Mouse (Mus musculus): ENCODE results near the gene Ngfr.
A peak's percentile ranks its signal among the peaks of the same experiment; 100 is the strongest.

Ngfr gene

GRCm38 (mm10) chr11:95520456-95521072, 67.0 kb downstream of the Ngfr start:
- peak; percentile 41 for DNase-seq (ENCODE audit: extremely low read depth, low read depth)

DNA sequence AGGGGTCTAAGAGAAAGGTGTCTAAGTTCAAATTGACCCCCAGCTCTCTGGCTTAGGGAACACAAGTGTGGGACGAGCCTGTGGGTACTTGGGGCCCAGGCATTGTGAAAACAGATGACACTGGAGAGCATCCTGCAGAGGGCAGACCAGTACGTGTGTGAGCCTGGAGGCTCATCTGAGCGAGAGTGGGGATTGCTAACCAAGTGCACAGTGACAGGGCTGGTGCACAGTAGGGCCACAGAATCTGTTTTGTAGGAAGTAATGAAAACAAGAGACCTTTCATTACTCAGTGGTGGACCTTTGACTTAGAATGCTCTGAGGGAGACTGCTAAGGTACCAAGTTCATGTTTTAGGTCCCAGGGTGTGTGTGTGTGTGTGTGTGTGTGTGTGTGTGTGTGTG, 67.5 kb downstream of the Ngfr start:
- no peak for DNase-seq (ENCODE audit: extremely low read depth, low read depth)

DNA sequence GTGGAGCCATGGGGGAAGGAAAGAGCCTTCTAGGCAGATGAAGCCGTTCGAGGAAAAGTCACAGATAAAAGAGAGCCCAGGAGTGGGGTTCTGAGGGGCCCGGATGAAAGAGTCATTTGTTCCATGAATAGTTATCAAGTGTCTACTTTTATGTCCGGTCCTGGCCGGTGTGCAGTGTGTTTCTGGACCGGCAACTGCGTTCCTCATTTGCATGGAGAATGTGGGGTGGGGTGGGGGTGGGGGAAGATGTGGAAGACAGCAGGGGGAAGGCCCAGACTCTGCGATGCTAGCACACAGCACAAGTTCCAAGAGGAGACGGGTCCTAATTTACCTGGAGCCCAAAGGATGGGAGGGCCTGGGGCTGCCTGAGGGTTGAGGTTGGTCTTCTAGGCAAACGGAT, 68.2 kb downstream of the Ngfr start:
- no peak for DNase-seq (ENCODE audit: extremely low read depth, low read depth)

Data from MEL-GATA-1-ER (cell line).